Mouse (Mus musculus) Patski (cell line): Measurements from ENCODE around the gene Pmm2. TPM values are rescaled to one million over a fixed set of nuclear protein-coding genes. Genes with fewer than 3 reads are reported as not detected.
A peak's percentile ranks its signal among the peaks of the same experiment; 100 is the strongest.

ENCODE experiments used
- ATAC-seq: fragments of 100-300 bp; one replicate; pipeline ENCODE4 v1.8.0; 2021
- CTCF ChIA-PET: fragments of 350-600 bp; sonication (Branson Sonifier 250); formaldehyde crosslinking; loops from one replicate; lab custom pipeline; 2022; ENCODE audit warnings: inconsistent platforms; lab: Charles Lee
- POLR2A ChIA-PET: fragments of 350-600 bp; sonication (Branson Sonifier 250); formaldehyde crosslinking; loops from one replicate; lab custom pipeline; 2022; ENCODE audit warnings: antibody characterized with exemption, inconsistent platforms; lab: Charles Lee
- DNase-seq: peaks from one replicate; pipeline ENCODE4 v3.0.0-alpha.2; 2011; ENCODE audit warnings: low read depth, low spot score
- H3K27me3 ChIP-seq: fragments of 371-371 bp; one replicate; pipeline ENCODE4 v1.5.1; 2021
- CTCF ChIP-seq: fragments of 100-300 bp; IDR thresholded peaks from one replicate; pipeline ENCODE4 v1.5.1; 2021
- in situ Hi-C: fragments of 300-500 bp; cut with MboI; formaldehyde crosslinking; loops from 3 replicates; pipeline ENCODE4 v1.11.1; 2018; ENCODE audit warnings: low pct_unique_long_range_greater_than_20kb, mixed read lengths
- polyA plus RNA-seq: library from polyadenylated mRNA; unstranded; gene quantifications from one replicate; pipeline ENCODE4 v1.2.3, GENCODE M21; 2021

Gene Pmm2
- polyA plus RNA-seq, 1 experiment from 2014 or later, result 48.5 TPM

DNA sequence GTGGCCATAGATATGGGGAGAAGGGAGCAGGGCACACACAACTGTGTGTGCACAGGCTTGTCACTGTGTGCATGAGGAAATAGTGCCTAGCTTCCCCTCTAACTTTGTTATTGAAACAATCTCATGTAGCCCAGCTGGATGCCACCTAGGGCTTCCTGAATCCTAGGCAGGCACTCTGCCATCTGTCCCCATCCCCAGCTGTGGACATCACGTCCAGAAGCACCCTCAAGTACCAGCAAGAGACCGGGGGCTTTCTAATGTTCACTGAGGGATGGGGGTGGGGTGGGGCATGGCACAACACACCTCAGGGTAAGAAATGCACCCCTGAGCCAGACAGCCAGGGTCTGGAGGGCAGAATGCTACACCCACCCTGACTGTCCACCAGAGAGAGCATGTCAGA lies 30.9 kb downstream of the Pmm2 start:
- no peaks in the 10 kb centered on the region for H3K27me3 ChIP-seq
- ChIA-PET POLR2A (interaction anchor here (1.4 kb wide), 1 partner anchor 10 kb away, joined by 8 read pairs; no protein-coding TSS in a partner anchor), CTCF (no interaction called here)
- no peak for TF ChIP-seq CTCF
- DNase-seq, result no peak
- ATAC-seq, result no peak
- in situ Hi-C loops, result no loop called here

DNA sequence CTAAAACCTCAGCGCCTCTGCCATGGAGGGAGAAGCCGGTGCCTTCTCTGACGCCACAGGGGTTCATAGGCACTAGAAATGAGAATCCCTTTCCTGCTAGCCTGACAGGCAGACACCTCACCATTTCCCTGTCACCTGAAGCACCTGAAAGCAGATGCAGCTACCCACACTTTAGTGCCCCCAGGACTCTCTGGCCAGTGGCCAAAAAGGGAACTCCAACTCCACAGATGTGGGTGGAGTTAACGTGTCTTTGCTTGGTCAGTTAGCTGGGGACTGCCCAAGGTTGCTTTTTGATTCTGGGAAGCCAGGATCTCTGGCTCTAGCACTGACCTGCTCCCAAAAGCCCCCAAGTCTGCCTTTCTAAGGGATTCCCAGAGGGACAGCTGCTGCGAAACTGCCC lies 32.0 kb downstream of the Pmm2 start:
- POLR2A ChIA-PET, result interaction anchor here (1.2 kb wide), 1 partner anchor 19 kb away, joined by 3 read pairs; no protein-coding TSS in a partner anchor
- CTCF ChIA-PET, result interaction anchor here (1.1 to 1.5 kb wide), 2 partner anchors 26 to 175 kb away, joined by 6 read pairs; no protein-coding TSS in a partner anchor
- no peak for ATAC-seq
- no peak for TF ChIP-seq CTCF
- no peaks in the 10 kb centered on the region for H3K27me3 ChIP-seq
- no peak for DNase-seq
- in situ Hi-C loops, result no loop called here

- DNase-seq (no peak), ATAC-seq (no peak)
- ChIA-PET CTCF (interaction anchor here (0.8 to 4.8 kb wide), 5 partner anchors 9 to 257 kb away, joined by 3 to 25 read pairs (median 6); no protein-coding TSS in a partner anchor), POLR2A (interaction anchor here (1.1 to 1.2 kb wide), 2 partner anchors 20 to 156 kb away, joined by 3 read pairs; no protein-coding TSS in a partner anchor)
- no peak for TF ChIP-seq CTCF
- no peaks in the 10 kb centered on the region for H3K27me3 ChIP-seq
- in situ Hi-C loops, result no loop called here
These were observed 32.9 kb downstream of the Pmm2 start for GRCm38 (mm10) chr16:8670041-8671035.

DNA sequence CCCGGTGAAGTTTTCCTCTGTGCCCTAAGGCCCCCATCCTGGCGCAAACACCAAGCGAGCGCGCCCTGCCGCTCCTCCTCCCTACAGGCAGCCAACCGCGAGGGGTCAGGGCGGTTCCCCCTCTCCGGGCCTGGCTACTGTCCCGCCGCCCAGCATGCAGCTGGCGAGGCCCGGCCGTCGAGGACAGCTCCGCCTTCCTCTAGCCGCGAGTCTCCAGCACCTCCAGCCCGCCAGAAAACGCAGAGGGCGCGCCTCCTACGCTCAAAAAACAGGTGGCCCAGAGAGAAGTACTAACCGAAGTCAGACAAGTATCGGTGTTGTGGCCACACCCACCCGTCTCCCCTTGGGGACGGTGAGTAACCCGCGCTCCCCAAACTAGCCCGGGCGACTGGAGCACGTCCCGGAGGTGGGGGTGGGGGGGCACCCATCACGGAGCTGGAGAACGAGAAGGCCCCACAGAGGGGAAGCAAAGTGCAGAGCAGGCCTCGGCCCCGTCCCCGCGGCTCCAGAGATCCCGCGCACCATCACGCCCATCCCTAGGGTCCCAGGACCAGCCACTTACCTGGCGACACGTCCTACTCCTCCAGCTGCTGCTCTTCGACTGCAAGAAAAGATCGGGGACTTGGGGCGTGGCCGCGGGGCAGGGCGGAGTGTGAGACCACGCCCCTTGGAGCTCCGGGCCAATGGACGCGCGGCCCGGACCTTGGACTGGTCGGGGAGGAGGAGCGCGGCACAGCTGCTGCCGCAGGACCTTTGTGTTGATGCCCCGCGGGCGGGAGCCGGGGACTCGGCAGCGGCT lies 34.3 kb downstream of the Pmm2 start, which contains the start of gene Carhsp1:
Gene Carhsp1 (minus strand): TSS at position 605 of the 799 bp plus-strand sequence.
- in situ Hi-C loops, result no loop called here
- ChIA-PET POLR2A (interaction anchor here (0.7 to 1.6 kb wide), 5 partner anchors 14 to 157 kb away, joined by 3 to 4 read pairs (median 3); no protein-coding TSS in a partner anchor), CTCF (interaction anchor here (0.8 to 4.8 kb wide), 4 partner anchors 10 to 259 kb away, joined by 3 to 25 read pairs (median 12); no protein-coding TSS in a partner anchor)
- no peaks in the 10 kb centered on the region for H3K27me3 ChIP-seq
- ATAC-seq, result peak; percentile 85
- no peak for TF ChIP-seq CTCF
- DNase-seq, result no peak

DNA sequence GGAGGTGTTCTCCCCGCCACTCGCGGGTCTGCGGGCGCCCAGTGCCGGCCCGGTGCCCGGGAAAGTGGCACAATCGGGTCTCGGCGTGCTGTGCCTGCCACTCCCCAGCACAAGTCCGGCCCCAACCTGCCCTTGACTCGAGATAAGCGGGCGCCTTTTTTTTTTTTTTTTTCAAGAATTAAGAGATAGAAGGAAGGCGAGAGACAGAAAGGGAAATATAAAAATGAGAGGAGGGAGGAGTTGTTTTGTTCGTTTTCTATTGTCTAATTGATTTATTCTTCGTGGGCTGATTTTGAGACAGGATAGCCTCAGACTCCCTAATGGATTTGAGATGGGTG lies 34.8 kb downstream of the Pmm2 start:
- in situ Hi-C loops, result no loop called here
- no peak for TF ChIP-seq CTCF
- no peak for DNase-seq
- no peaks in the 10 kb centered on the region for H3K27me3 ChIP-seq
- ChIA-PET CTCF (interaction anchor here (0.8 to 4.8 kb wide), 3 partner anchors 178 to 259 kb away, joined by 3 to 25 read pairs (median 20); partner anchors contain the start of gene Mettl22), POLR2A (interaction anchor here (0.7 to 1.6 kb wide), 5 partner anchors 15 to 542 kb away, joined by 3 to 4 read pairs (median 3); no protein-coding TSS in a partner anchor)
- no peak for ATAC-seq

GRCm38 (mm10) chr16:8672811-8673210 lies 35.3 kb downstream of the Pmm2 start:
- POLR2A ChIA-PET, result interaction anchor here (0.7 to 1.6 kb wide), 3 partner anchors 15 to 542 kb away, joined by 3 to 4 read pairs (median 4); no protein-coding TSS in a partner anchor
- no peak for DNase-seq
- TF ChIP-seq CTCF, result no peak
- no peaks in the 10 kb centered on the region for H3K27me3 ChIP-seq
- CTCF ChIA-PET, result interaction anchor here (0.8 to 4.8 kb wide), 4 partner anchors 24 to 260 kb away, joined by 3 to 25 read pairs (median 14); partner anchors contain the start of gene Mettl22
- no peak for ATAC-seq
- in situ Hi-C loops, result no loop called here

DNA sequence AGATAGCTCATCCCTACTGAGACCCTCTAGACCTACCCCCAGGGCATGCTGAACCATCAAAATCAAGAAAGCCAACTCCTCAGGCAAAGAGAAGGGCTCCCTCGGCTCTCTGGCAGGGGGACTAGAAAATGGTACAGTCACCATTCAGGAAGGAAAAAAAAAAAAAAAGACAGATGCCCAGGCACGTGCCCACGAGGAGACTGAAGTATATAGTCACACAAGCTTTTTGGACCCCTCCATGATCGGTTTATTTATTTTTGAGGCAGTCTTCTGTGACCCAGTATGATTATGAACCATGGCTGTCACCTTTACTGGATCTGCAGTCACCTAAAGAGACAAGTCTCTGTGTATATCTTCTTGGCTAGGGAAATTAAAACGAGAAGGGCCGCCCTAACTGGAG lies 35.9 kb downstream of the Pmm2 start:
- DNase-seq, result no peak
- no peak for TF ChIP-seq CTCF
- in situ Hi-C loops, result no loop called here
- no peaks in the 10 kb centered on the region for H3K27me3 ChIP-seq
- no peak for ATAC-seq
- ChIA-PET POLR2A (no interaction called here), CTCF (interaction anchor here (0.7 to 4.8 kb wide), 4 partner anchors 12 to 260 kb away, joined by 3 to 25 read pairs (median 14); no protein-coding TSS in a partner anchor)

GRCm38 (mm10) chr16:8674165-8674564 lies 36.7 kb downstream of the Pmm2 start:
- no peak for TF ChIP-seq CTCF
- POLR2A ChIA-PET, result interaction anchor here (1.5 kb wide), 1 partner anchor 181 kb away, joined by 4 read pairs; no protein-coding TSS in a partner anchor
- ATAC-seq, result no peak

DNA sequence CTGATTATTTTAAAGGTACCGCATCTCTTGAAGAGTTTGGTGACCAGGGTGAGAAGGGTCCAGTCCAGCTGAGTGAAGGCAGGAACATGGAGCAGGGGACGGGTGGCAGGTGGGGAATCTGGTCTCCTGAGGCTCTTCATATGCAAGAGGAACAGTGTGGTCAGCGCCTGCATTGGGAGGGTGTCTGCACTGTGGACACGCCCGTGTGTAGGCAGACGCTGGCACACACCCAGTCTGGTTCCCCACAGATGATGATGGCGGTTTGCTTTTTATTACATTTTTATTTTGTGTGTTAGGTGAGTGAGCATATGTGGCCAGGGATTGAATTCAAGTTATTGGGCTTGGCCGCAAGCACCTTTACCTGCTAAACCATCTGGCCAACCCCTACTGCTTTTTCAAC lies 38.1 kb downstream of the Pmm2 start:
- H3K27me3 ChIP-seq, result no peaks in the 10 kb centered on the region
- no peak for ATAC-seq
- in situ Hi-C loops, result loop anchor here (5.0 kb wide), 3 partner anchors 38 to 263 kb away; partner anchors contain the start of genes Pmm2 and Tmem186
- no peak for DNase-seq
- POLR2A ChIA-PET, result no interaction called here
- no peak for TF ChIP-seq CTCF
- CTCF ChIA-PET, result interaction anchor here (1.0 to 4.8 kb wide), 4 partner anchors 9 to 264 kb away, joined by 3 to 25 read pairs (median 4); no protein-coding TSS in a partner anchor

More at GRCm38 (mm10) chr16:8674165-8674564, 36.7 kb downstream of the Pmm2 start:
- no peak for DNase-seq
- H3K27me3 ChIP-seq, result no peaks in the 10 kb centered on the region
- CTCF ChIA-PET, result interaction anchor here (0.7 to 4.8 kb wide), 8 partner anchors 12 to 261 kb away, joined by 3 to 25 read pairs (median 4); no protein-coding TSS in a partner anchor
- in situ Hi-C loops, result no loop called here
